Mouse (Mus musculus) retina, embryonic 14.5 days (tissue): ENCODE results near the gene Gm10487.
"Not testable (repeated sequence)": the region's sequence is repeated elsewhere in the genome, so short reads cannot be mapped to it uniquely, and the experiment has no call there.

Experiments used
- DNase-seq: peaks from one replicate; pipeline ENCODE4 v3.0.0-alpha.2; 2015; ENCODE audit warnings: low spot score

Gm10487 gene

GRCm38 (mm10) chrX:30843369-30843768 lies at the start of gene Gm10487:
TSS of gene Gm10487 (minus strand) at chrX:30843469.
- not testable (repeated sequence) for DNase-seq
